Mouse (Mus musculus) Patski (cell line): ENCODE measurements around the gene Fam198a. TPM values are rescaled to one million over a fixed set of nuclear protein-coding genes. Genes with fewer than 3 reads are reported as not detected.

ENCODE experiments used
- ATAC-seq: fragments of 100-300 bp; one replicate; pipeline ENCODE4 v1.8.0; 2021
- CTCF ChIA-PET: fragments of 350-600 bp; sonication (Branson Sonifier 250); formaldehyde crosslinking; loops from one replicate; lab custom pipeline; 2022; ENCODE audit warnings: inconsistent platforms; lab: Charles Lee
- POLR2A ChIA-PET: fragments of 350-600 bp; sonication (Branson Sonifier 250); formaldehyde crosslinking; loops from one replicate; lab custom pipeline; 2022; ENCODE audit warnings: antibody characterized with exemption, inconsistent platforms; lab: Charles Lee
- DNase-seq: peaks from one replicate; pipeline ENCODE4 v3.0.0-alpha.2; 2011; ENCODE audit warnings: low read depth, low spot score
- H3K27me3 ChIP-seq: fragments of 371-371 bp; one replicate; pipeline ENCODE4 v1.5.1; 2021
- CTCF ChIP-seq: fragments of 100-300 bp; IDR thresholded peaks from one replicate; pipeline ENCODE4 v1.5.1; 2021
- in situ Hi-C: fragments of 300-500 bp; cut with MboI; formaldehyde crosslinking; loops from 3 replicates; pipeline ENCODE4 v1.11.1; 2018; ENCODE audit warnings: low pct_unique_long_range_greater_than_20kb, mixed read lengths
- polyA plus RNA-seq: library from polyadenylated mRNA; unstranded; gene quantifications from one replicate; pipeline ENCODE4 v1.2.3, GENCODE M21; 2021

Gene Fam198a
- polyA plus RNA-seq, 1 experiment from 2014 or later: 0.23 TPM

- no peaks in the 10 kb centered on the region for H3K27me3 ChIP-seq
- POLR2A ChIA-PET: no interaction called here
- in situ Hi-C loops: no loop called here
- ATAC-seq (no peak), DNase-seq (no peak)
- TF ChIP-seq CTCF: no peak
- CTCF ChIA-PET: interaction anchor here (0.7 kb wide), 1 partner anchor 14 kb away, joined by 3 read pairs; no protein-coding TSS in a partner anchor
Measured at GRCm38 (mm10) chr9:122027914-122028745, 77.3 kb downstream of the Fam198a start.

GRCm38 (mm10) chr9:122029765-122030164 lies 79.0 kb downstream of the Fam198a start:
- no peak for DNase-seq
- in situ Hi-C loops: no loop called here
- no peaks in the 10 kb centered on the region for H3K27me3 ChIP-seq
- ChIA-PET CTCF (no interaction called here), POLR2A (no interaction called here)
- no peak for ATAC-seq
- no peak for TF ChIP-seq CTCF

Other genes with a start within 250 kb of the Fam198a start
- gene Sec22c, start 245.5 kb upstream of the Fam198a start, polyA plus RNA-seq: 12.7 TPM
- gene Ss18l2, start 240.7 kb upstream of the Fam198a start, polyA plus RNA-seq: 63.8 TPM
- 54.5 TPM for gene Nktr, start 231.8 kb upstream of the Fam198a start, polyA plus RNA-seq
- gene Zfp651, start 191.7 kb upstream of the Fam198a start, polyA plus RNA-seq: 64.7 TPM
- not detected for gene Klhl40, start 173.4 kb upstream of the Fam198a start, polyA plus RNA-seq
- gene Hhatl, start 158.5 kb upstream of the Fam198a start, polyA plus RNA-seq: not detected
- 0.03 TPM for gene Ccdc13, start 111.5 kb upstream of the Fam198a start, polyA plus RNA-seq
- gene Higd1a, start 92.6 kb upstream of the Fam198a start, polyA plus RNA-seq: 108 TPM
- gene Ackr2, start 52.6 kb upstream of the Fam198a start, polyA plus RNA-seq: not detected
- gene Cyp8b1, start 34.7 kb upstream of the Fam198a start, polyA plus RNA-seq: not detected
- 20.8 TPM for gene Pomgnt2, start 46.1 kb downstream of the Fam198a start, polyA plus RNA-seq
- gene Snrk, start 166.3 kb downstream of the Fam198a start, polyA plus RNA-seq: 28.1 TPM